Mouse (Mus musculus) midbrain, embryonic 14.5 days (tissue): ENCODE data around the gene B3gnt5. TPM values are rescaled to one million over a fixed set of nuclear protein-coding genes. Genes with fewer than 3 reads are reported as not detected.
"Not testable (repeated sequence)": the region's sequence is repeated elsewhere in the genome, so short reads cannot be mapped to it uniquely, and the experiment has no call there.

Source experiments
- ATAC-seq: fragments of 200-750 bp; cut with Nextera tagmentation; 2 replicates; pipeline ENCODE4 v1.8.0; 2017; ENCODE audit warnings: moderate number of reproducible peaks, moderate library complexity; ENCODE audit not compliant: low FRiP score, low TSS enrichment
- DNase-seq: peaks from one replicate; pipeline ENCODE4 v3.0.0-alpha.2; 2015
- H3K27ac ChIP-seq: fragments of 300-500 bp; sonication (generic); replicated peaks from 2 replicates; pipeline ENCODE4 v1.5.1; 2014; ENCODE audit warnings: mild to moderate bottlenecking, low read depth, low read length, moderate library complexity
- H3K27me3 ChIP-seq: fragments of 300-500 bp; sonication (generic); 2 replicates; pipeline ENCODE4 v1.6.1; 2014; ENCODE audit warnings: low read length, control low read depth, mixed read lengths; ENCODE audit not compliant: control insufficient read depth, insufficient read depth
- H3K36me3 ChIP-seq: fragments of 300-500 bp; sonication (generic); 2 replicates; pipeline ENCODE4 v1.6.1; 2014; ENCODE audit warnings: low read length, control low read depth; ENCODE audit not compliant: control insufficient read depth, insufficient read depth
- H3K4me1 ChIP-seq: fragments of 300-500 bp; sonication (generic); 2 replicates; pipeline ENCODE4 v1.6.1; 2014; ENCODE audit warnings: mild to moderate bottlenecking, antibody characterized with exemption, low read length, control low read depth; ENCODE audit not compliant: control insufficient read depth, insufficient read depth
- H3K4me2 ChIP-seq: fragments of 300-500 bp; sonication (generic); 2 replicates; pipeline ENCODE4 v1.6.1; 2014; ENCODE audit warnings: mild to moderate bottlenecking, low read length, moderate library complexity
- H3K4me3 ChIP-seq: fragments of 300-500 bp; sonication (generic); replicated peaks from 2 replicates; pipeline ENCODE4 v1.5.1; 2014; ENCODE audit warnings: low read depth, low read length
- H3K9ac ChIP-seq: fragments of 300-500 bp; sonication (generic); replicated peaks from 2 replicates; pipeline ENCODE4 v1.6.1; 2014; ENCODE audit warnings: mild to moderate bottlenecking, low read length, moderate library complexity
- H3K9me3 ChIP-seq: fragments of 300-500 bp; sonication (generic); 2 replicates; pipeline ENCODE4 v1.6.1; 2016; ENCODE audit warnings: low read length, control low read depth, mixed read lengths; ENCODE audit not compliant: control insufficient read depth
- WGBS: fragments of 180-500 bp; shearing (Covaris S2); extraction: QIAGEN DNeasy Blood & Tissue Kit; methylation state at CpG from one replicate; pipeline ENCODE4 v1.1.7; 2014; 5-methylcytosine and 5-hydroxymethylcytosine counted together
- polyA plus RNA-seq: library from polyadenylated mRNA; unstranded; fragments of >200 nt; fragmentation: Nextera tagmentation; extraction: Ambion mirVana; gene quantifications from 2 replicates; pipeline ENCODE4 v1.2.1, GENCODE M21; 2014

Gene B3gnt5
- 62.5 and 65.9 TPM in 2 replicates for polyA plus RNA-seq

DNA sequence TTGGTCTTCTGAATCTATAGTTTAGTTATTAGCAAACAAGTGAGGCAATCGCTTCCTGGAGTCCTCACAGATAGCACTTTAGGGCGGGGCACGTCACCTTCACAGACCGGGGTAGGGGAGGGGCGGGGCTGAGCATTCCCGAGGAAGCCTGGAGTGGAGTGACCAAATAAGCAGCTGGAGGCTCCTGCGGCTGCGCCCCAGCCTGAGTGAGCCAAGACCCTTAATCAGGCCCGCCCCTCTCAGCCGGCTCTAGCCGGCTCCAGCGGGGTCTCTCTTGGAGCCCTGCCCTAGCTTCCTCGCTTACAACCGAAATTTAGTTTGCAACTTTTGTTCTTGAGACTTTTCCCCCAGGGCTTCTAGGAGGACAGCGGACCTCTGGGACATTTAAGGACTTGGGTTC, at the start of gene B3gnt5:
B3gnt5 (plus strand) TSS at position 135 of the 400 bp plus-strand sequence.
- no peaks in the 10 kb centered on the region for H3K9me3 ChIP-seq
- DNase-seq (peak; percentile 88), ATAC-seq (peak; percentile 89)
- peaks cover 9% of the 10 kb centered on the region for H3K4me1 ChIP-seq
- under 1% methylated on average over 15 of the region's 15 CpGs for WGBS
- peak within 1 kb of the TSS; percentile 93 for H3K27ac ChIP-seq
- peak within 1 kb of the TSS; percentile 86 for H3K4me3 ChIP-seq
- H3K4me2 ChIP-seq, result peak within 1 kb of the TSS; percentile 69
- peaks cover 7% of the 10 kb centered on the region for H3K36me3 ChIP-seq
- H3K27me3 ChIP-seq, result no peaks in the 10 kb centered on the region
- peak within 1 kb of the TSS; percentile 95 for H3K9ac ChIP-seq

DNA sequence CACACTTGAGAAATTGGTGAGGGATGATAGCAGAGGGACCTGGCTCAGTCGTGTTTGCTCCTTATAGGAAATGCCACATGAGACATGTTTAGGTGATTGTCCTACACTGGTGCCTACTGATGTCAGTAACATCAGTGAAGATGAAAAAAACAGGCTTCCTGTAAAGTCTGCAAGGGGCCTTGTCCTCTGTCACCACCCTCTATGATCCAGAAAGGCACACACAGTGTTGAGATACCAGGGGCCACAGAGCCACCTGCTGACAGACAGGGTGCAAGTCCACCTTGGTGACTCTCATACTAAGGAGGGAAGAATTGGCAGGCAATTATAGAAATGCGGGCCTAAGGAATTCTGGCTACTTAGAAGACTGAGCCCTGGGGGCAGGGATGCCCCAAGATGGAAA, 39.0 kb upstream of the B3gnt5 start:
- no peak for DNase-seq
- no peaks in the 10 kb centered on the region for H3K4me1 ChIP-seq
- H3K27ac ChIP-seq, result no peak overlapping the region
- no peaks in the 10 kb centered on the region for H3K36me3 ChIP-seq
- no peak overlapping the region for H3K4me3 ChIP-seq
- 51% methylated on average over 2 of the region's 2 CpGs for WGBS
- H3K27me3 ChIP-seq, result no peaks in the 10 kb centered on the region
- ATAC-seq, result no peak
- no peak overlapping the region for H3K4me2 ChIP-seq
- H3K9ac ChIP-seq, result no peak overlapping the region
- H3K9me3 ChIP-seq, result no peaks in the 10 kb centered on the region

DNA sequence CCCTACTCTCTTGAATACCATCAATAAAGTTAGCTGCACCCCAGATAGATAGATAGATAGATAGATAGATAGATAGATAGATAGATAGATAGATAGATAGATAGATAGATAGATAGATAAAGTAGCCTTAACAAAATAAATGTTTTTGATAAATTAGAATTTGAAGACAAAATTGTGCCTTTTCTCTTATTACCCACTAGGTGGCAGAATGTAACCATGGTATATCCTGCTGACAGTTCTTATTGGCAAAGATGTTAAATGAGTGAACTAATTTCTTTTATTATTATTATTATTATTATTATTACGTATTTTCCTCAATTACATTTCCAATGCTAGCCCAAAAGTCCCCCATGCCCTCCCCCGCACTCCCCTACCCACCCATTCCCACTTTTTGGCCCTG, 35.9 kb upstream of the B3gnt5 start:
- not testable (repeated sequence) for H3K4me2 ChIP-seq, H3K4me3 ChIP-seq, H3K27me3 ChIP-seq, ATAC-seq, H3K36me3 ChIP-seq, H3K27ac ChIP-seq, H3K4me1 ChIP-seq, H3K9me3 ChIP-seq, H3K9ac ChIP-seq
- peak; percentile 57 for DNase-seq
- 34% methylated on average over 2 of the region's 2 CpGs for WGBS

DNA sequence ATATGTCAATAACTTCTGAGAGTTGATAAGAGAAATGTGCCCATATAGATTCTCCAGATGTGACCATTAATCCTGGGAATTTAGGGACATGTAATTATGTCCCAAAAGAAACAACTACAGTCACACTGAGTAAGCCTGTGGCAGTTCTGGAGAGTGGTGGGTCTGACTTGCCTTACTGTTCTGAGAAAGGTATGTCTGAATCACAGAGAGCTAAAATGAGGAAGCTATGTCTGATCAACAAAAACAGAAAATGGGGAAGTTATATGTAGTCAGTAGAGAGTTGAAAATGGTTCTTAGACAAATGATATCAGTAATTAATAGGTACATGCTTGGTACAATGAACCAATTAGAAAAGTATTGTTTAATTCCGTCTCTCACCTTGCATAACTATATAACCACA, 27.1 kb upstream of the B3gnt5 start:
- ATAC-seq (no peak), DNase-seq (no peak)
- Histone ChIP-seq H3K4me3 (no peak overlapping the region), H3K9ac (no peak overlapping the region), H3K27ac (no peak overlapping the region), H3K4me2 (no peak overlapping the region), H3K36me3 (no peaks in the 10 kb centered on the region), H3K27me3 (no peaks in the 10 kb centered on the region), H3K4me1 (no peaks in the 10 kb centered on the region), H3K9me3 (no peaks in the 10 kb centered on the region)
- WGBS, result 93% methylated on average over 1 of the region's 1 CpGs

DNA sequence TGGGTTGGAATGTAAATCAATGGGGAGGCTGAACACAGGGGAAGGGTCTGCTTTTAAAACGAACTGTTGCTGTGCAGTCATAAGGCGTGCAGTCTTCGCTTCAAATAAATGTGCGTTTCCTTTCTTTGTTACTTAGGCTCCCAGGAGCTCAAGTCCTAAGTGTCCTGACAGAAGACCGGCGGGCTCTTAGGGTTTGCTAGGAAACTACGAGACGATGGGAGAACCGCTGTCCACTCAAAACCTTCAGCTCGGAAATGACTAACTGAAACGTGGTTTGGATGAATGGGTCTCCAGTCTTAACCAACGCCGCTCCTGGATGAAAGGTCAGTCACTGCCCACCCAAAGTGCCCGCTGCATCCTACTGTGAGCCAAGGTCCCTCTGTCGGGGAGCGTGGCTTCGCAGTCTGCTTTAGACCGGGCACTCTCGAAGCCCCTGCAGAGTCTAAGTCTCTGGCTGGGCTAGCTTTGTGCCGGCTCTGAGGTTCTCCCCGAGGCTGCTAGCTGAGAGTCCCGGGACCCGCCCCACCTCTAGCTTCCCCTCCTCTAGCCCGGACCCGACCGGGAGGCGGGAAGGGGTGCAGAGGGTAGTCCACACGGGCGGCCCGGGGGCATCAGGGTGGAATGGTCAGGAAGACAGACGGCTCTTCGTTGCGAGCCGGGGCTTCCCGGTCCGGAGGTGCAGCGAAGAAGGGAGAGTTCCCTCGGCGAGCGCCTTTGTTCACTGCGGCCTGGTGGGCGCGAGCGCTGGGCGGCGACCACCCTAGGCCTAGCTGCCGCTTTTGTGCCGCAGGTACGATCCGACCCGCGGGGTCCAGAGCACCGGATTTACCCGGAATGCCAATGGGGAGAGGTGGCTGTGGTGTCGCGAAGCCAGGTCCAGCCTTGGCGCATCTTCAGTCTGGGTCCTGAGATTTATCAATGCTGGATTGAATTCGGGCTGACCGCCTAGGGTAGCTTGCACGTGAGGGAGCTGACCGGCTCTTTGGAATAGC, 793 bp downstream of the B3gnt5 start:
- peak overlapping the region; percentile 93 for H3K27ac ChIP-seq
- H3K9ac ChIP-seq, result peak overlapping the region; percentile 95
- peaks cover 9% of the 10 kb centered on the region for H3K4me1 ChIP-seq
- peaks cover 14% of the 10 kb centered on the region for H3K36me3 ChIP-seq
- DNase-seq, result peak; percentile 79
- under 1% methylated on average over 61 of the region's 61 CpGs for WGBS
- H3K27me3 ChIP-seq, result no peaks in the 10 kb centered on the region
- ATAC-seq, result peak; percentile 81
- peak overlapping the region; percentile 69 for H3K4me2 ChIP-seq
- no peaks in the 10 kb centered on the region for H3K9me3 ChIP-seq
- H3K4me3 ChIP-seq, result peak overlapping the region; percentile 86

DNA sequence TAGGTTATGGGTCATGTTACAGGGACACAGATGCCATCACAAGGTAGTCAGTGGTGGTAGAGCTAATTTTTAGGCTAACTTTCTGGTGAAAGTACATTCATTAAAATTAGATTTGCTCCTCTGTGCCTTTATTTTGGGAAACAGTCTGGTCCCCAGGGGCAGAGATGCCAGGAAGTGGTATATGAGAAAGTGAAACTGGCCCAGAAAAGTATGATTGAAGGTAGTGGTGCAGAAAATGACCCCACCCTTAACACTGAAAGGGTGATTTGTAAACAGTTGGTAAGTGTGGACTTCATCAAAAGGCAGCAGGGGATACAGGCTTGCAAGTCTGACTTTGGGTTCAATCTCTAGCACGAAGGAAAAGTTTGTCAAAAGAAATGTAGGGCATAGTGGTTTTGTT, 1.7 kb downstream of the B3gnt5 start:
- peak; percentile 40 for DNase-seq
- 44% methylated on average over 1 of the region's 1 CpGs for WGBS
- Histone ChIP-seq H3K4me3 (peak overlapping the region; percentile 86), H3K9me3 (no peaks in the 10 kb centered on the region), H3K27ac (no peak overlapping the region), H3K4me1 (peaks cover 9% of the 10 kb centered on the region), H3K36me3 (peaks cover 23% of the 10 kb centered on the region), H3K4me2 (peak overlapping the region; percentile 69), H3K27me3 (no peaks in the 10 kb centered on the region), H3K9ac (peak overlapping the region; percentile 95)
- no peak for ATAC-seq

DNA sequence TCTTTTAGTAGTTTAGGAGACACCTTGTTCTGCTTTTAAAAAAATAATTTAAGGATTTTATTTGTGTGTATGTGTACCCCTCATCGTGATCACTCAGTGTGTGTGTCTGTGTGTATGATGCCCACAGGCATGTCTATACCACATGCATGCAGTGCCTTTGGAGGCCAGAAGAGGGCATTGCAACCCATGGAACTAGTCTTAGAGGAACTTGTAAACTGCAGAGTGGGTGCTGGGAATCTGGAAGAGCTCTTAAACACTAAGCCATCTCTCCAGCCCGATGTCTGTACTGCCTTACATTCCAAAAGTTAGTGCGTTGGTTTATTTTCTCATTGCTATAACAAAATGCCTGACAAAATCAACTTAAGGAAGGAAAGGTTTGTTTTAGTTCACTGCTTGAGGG, 6.1 kb downstream of the B3gnt5 start:
- H3K27ac ChIP-seq, result no peak overlapping the region
- H3K4me2 ChIP-seq, result no peak overlapping the region
- H3K4me3 ChIP-seq, result no peak overlapping the region
- peaks cover 9% of the 10 kb centered on the region for H3K4me1 ChIP-seq
- H3K9ac ChIP-seq, result no peak overlapping the region
- no peaks in the 10 kb centered on the region for H3K27me3 ChIP-seq
- H3K9me3 ChIP-seq, result no peaks in the 10 kb centered on the region
- no peak for DNase-seq
- peaks cover 57% of the 10 kb centered on the region for H3K36me3 ChIP-seq
- over 99% methylated on average over 3 of the region's 3 CpGs for WGBS
- ATAC-seq, result no peak

DNA sequence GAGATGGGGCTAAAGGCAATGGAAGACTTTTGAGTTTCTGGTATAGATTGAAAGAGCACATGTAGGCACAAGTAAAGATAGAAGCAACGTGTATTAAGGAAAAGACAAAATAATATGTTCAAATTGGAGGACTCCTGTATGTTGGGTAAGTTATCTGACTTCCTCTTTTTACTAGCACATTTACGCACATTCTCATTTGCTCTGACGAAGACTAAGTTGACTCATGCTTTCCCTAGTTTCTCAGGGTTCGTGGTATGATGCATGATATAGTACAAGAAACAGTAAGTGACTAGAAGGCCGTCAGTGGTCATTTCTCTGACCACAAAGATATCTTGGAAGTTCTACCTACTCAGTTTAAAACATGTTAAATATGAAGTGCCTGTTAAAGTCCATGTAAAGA, 8.0 kb downstream of the B3gnt5 start:
- H3K4me3 ChIP-seq, result no peak overlapping the region
- no peaks in the 10 kb centered on the region for H3K27me3 ChIP-seq
- peaks cover 65% of the 10 kb centered on the region for H3K36me3 ChIP-seq
- no peak overlapping the region for H3K9ac ChIP-seq
- no peak for DNase-seq
- ATAC-seq, result no peak
- H3K27ac ChIP-seq, result no peak overlapping the region
- H3K4me2 ChIP-seq, result no peak overlapping the region
- H3K9me3 ChIP-seq, result no peaks in the 10 kb centered on the region
- 94% methylated on average over 5 of the region's 5 CpGs for WGBS
- H3K4me1 ChIP-seq, result no peaks in the 10 kb centered on the region

DNA sequence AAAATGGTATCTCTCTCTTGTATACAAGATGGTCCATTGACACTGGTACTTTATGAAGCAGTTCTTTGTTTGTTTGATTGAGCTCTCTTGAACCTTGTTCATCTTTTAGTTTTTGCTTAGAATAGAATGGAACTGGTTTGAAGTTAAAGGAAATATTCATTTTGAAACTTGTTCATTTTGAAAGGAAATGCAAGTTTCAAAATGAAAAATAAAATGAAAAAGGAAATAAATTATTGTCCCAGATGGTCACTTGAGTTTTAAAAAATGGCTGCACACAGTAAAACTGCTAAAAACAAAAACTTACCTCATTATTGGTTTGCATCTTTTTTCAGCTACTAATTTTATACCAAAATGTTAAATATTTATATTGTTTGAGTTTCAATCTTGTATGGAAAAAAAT, 12.0 kb downstream of the B3gnt5 start:
- DNase-seq (no peak), ATAC-seq (no peak)
- Histone ChIP-seq H3K4me3 (no peak overlapping the region), H3K4me2 (no peak overlapping the region), H3K36me3 (peaks cover 42% of the 10 kb centered on the region), H3K9ac (no peak overlapping the region), H3K27ac (no peak overlapping the region), H3K27me3 (no peaks in the 10 kb centered on the region), H3K4me1 (no peaks in the 10 kb centered on the region), H3K9me3 (no peaks in the 10 kb centered on the region)
